Mouse (Mus musculus): ENCODE data around the gene Zfp1. TPM values are rescaled to one million over a fixed set of nuclear protein-coding genes. Genes with fewer than 3 reads are reported as not detected.

Zfp1 gene
- 20.4 and 21.2 TPM in 2 replicates for polyA plus RNA-seq (2015; fragmentation: Nextera tagmentation; extraction: Ambion mirVana)

DNA sequence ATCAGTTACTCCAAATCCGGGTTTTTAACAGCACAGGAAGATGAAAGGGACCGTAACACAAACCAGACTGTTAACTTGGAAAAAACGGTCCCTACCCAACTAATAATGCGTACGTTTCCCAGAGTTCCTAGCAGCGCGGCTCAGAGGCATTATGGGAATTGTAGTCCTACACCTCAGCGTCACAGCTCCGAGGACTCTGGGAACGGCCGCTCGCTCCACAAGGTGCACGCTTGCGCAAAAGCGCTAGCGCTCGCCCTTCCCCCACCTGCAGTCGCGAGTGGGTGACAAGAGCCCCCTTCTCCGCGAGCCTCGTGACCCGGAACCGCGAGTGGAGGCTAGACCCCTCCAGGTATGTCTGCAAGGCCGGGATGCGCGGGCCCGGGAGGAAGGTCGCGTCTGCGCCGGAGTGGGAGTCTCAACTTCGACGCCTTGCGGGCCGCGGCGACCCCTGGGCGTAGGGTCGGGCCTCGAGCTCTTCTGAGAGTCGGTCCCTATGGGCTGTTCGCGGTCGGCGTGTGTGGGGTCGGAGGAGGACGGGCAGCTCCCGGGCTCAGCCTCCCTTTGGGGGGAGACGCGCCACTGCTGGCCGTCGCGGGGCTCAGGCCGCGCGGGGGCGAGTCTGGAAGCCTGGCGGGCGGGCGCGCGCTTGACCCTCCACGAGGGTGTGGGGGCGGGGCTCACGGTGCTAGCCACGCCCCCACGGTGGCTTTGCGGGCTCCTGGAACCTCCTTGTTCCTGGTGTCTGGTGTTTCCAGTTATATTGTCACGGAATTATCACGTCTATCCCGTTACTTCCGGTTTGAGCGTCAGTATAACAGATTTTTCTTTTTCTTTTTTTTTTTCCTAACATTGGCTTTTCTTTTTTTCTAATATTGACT, at the start of gene Zfp1:
Gene Zfp1 (plus strand): TSS at position 138 of the 878 bp plus-strand sequence.
- Histone ChIP-seq H3K4me3 (replicated peaks) (peak within 1 kb of the TSS; percentile 89), H3K4me2 (peak within 1 kb of the TSS; percentile 73), H3K36me3 (no peaks in the 10 kb centered on the region), H3K27ac (peak within 1 kb of the TSS; percentile 96), H3K9me3 (replicated peaks) (no peaks in the 10 kb centered on the region), H3K27me3 (no peaks in the 10 kb centered on the region), H3K9ac (peak within 1 kb of the TSS; percentile 94), H3K4me1 (peaks cover 14% of the 10 kb centered on the region)
- ATAC-seq (replicated peaks; ENCODE audit: low FRiP score): peak; percentile 98
- under 1% methylated on average over 75 of the region's 75 CpGs for WGBS

GRCm38 (mm10) chr8:111594044-111594840, 49.0 kb upstream of the Zfp1 start:
- Histone ChIP-seq H3K27me3 (no peaks in the 10 kb centered on the region), H3K36me3 (no peaks in the 10 kb centered on the region), H3K4me1 (peaks cover 60% of the 10 kb centered on the region), H3K27ac (0 out of 2 replicates have a peak overlapping the region, but pooled peaks have one; percentile 89), H3K9ac (no peak overlapping the region), H3K4me3 (replicated peaks) (no peak overlapping the region), H3K4me2 (no peak overlapping the region), H3K9me3 (replicated peaks) (no peaks in the 10 kb centered on the region)
- ATAC-seq (replicated peaks; ENCODE audit: low FRiP score): no peak
- WGBS: 86% methylated on average over 3 of the region's 3 CpGs

DNA sequence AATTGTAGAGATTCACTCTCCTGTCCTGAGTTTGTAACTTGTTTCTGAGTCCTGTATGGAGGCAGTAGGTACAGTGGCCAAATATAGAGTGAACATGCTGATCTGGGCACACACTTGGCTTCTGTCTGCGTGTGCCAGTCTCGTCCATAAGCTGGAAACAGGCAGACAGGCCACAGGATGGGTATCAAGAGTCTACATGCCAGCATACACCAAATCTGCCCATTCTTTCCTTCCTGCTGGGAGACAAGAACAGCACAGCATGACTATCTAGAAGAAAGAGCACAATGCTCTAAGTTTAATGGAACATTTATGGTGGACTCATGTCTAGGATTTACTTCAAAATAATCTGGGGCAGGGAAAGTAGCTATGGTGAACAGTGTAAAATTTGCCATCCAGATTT, 48.2 kb upstream of the Zfp1 start:
- 92% methylated on average over 2 of the region's 2 CpGs for WGBS
- no peak overlapping the region for H3K4me3 ChIP-seq (replicated peaks)
- no peaks in the 10 kb centered on the region for H3K9me3 ChIP-seq (replicated peaks)
- no peaks in the 10 kb centered on the region for H3K27me3 ChIP-seq
- peaks cover 65% of the 10 kb centered on the region for H3K4me1 ChIP-seq
- no peak overlapping the region for H3K9ac ChIP-seq
- no peak overlapping the region for H3K4me2 ChIP-seq
- H3K36me3 ChIP-seq: no peaks in the 10 kb centered on the region
- peak overlapping the region; percentile 89; the same call in 1 of the 2 replicates for H3K27ac ChIP-seq
- no peak for ATAC-seq (replicated peaks; ENCODE audit: low FRiP score)

DNA sequence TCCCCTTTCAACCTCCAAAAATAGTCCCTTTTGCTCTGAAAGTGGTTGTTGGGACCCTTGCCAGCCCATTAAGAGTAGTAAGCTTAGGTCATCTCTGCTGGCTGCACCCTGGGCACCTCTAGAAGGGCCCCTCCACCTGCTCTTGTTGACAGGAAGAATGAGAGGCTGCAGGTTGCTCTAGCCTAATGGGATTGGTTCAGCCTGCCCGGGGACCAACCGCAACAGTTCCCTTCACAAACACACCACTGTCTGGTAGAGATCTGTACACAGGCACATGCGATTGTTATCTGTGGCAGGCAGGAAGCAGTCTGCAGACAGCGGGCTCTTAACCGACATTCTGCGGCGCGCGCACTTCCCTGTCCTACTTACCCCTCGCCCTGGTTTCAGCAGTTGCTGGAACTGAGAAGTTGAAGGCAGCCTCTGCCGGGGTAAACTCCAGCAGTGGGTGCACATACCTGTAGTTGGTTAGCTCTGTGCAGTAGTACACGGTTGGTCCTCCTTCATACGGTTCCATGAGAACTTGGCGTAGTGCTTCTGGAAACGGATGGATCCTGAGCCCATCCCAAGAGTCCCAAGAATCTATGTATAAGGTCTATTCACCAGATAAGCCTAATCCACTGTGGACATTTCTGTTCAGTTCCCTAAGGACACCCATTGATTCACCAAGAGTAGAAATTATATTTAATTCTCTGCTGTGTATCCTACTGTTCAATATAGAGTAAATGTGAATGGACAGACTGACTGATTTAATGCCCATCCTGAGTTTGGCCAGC, 47.3 kb upstream of the Zfp1 start:
- Histone ChIP-seq H3K4me2 (peak overlapping the region; percentile 5; the same call in 1 of the 2 replicates), H3K27me3 (no peaks in the 10 kb centered on the region), H3K9ac (no peak overlapping the region), H3K9me3 (replicated peaks) (no peaks in the 10 kb centered on the region), H3K36me3 (no peaks in the 10 kb centered on the region), H3K27ac (peak overlapping the region; percentile 89), H3K4me1 (peaks cover 66% of the 10 kb centered on the region), H3K4me3 (replicated peaks) (no peak overlapping the region)
- WGBS: 71% methylated on average over 15 of the region's 15 CpGs
- peak; percentile 59 for ATAC-seq (replicated peaks; ENCODE audit: low FRiP score)

- 51% methylated on average over 3 of the region's 3 CpGs for WGBS
- 0 out of 2 replicates have a peak overlapping the region, but pooled peaks have one; percentile 28 for H3K4me2 ChIP-seq
- no peaks in the 10 kb centered on the region for H3K27me3 ChIP-seq
- peaks cover 66% of the 10 kb centered on the region for H3K4me1 ChIP-seq
- H3K4me3 ChIP-seq (replicated peaks): no peak overlapping the region
- H3K9ac ChIP-seq: no peak overlapping the region
- H3K36me3 ChIP-seq: no peaks in the 10 kb centered on the region
- no peak for ATAC-seq (replicated peaks; ENCODE audit: low FRiP score)
- H3K9me3 ChIP-seq (replicated peaks): no peaks in the 10 kb centered on the region
- H3K27ac ChIP-seq: peak overlapping the region; percentile 89
Observed at GRCm38 (mm10) chr8:111596485-111596821, 46.7 kb upstream of the Zfp1 start.

GRCm38 (mm10) chr8:111597310-111597709, 45.9 kb upstream of the Zfp1 start:
- no peaks in the 10 kb centered on the region for H3K27me3 ChIP-seq
- H3K9ac ChIP-seq: no peak overlapping the region
- H3K9me3 ChIP-seq (replicated peaks): no peaks in the 10 kb centered on the region
- H3K36me3 ChIP-seq: no peaks in the 10 kb centered on the region
- H3K4me3 ChIP-seq (replicated peaks): no peak overlapping the region
- peaks cover 66% of the 10 kb centered on the region for H3K4me1 ChIP-seq
- WGBS: 5% methylated on average over 1 of the region's 1 CpGs
- H3K4me2 ChIP-seq: 0 out of 2 replicates have a peak overlapping the region, but pooled peaks have one; percentile 28
- H3K27ac ChIP-seq: peak overlapping the region; percentile 89
- ATAC-seq (replicated peaks; ENCODE audit: low FRiP score): peak; percentile 84

GRCm38 (mm10) chr8:111599707-111600444, 43.3 kb upstream of the Zfp1 start:
- ATAC-seq (replicated peaks; ENCODE audit: low FRiP score): no peak
- H3K4me2 ChIP-seq: no peak overlapping the region
- H3K4me3 ChIP-seq (replicated peaks): no peak overlapping the region
- H3K9ac ChIP-seq: no peak overlapping the region
- 0 out of 2 replicates have a peak, but pooled peaks cover 4% of the 10 kb centered on the region for H3K36me3 ChIP-seq
- H3K4me1 ChIP-seq: peaks cover 47% of the 10 kb centered on the region
- H3K27ac ChIP-seq: 0 out of 2 replicates have a peak overlapping the region, but pooled peaks have one; percentile 11
- no peaks in the 10 kb centered on the region for H3K27me3 ChIP-seq
- 59% methylated on average over 9 of the region's 9 CpGs for WGBS
- no peaks in the 10 kb centered on the region for H3K9me3 ChIP-seq (replicated peaks)

DNA sequence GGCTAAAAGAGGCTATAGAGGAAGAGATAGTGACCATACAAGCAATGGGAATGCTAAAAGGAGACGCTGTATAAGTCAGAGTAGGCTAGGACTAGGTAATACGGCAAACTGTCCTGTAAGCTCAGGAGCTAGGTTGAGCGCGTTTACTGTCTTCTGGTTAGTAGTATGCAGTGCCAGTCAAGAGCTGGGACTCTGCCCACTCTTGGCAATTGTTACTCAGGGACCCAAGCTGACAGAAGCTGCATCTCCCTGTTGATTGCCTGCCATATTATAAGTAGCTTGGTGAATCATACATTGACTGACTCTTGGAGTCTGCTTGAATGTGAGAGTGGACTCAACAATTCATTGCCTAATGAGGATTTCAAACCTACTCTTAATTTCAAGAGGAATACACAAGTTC, 41.2 kb upstream of the Zfp1 start:
- ATAC-seq (replicated peaks; ENCODE audit: low FRiP score): no peak
- H3K9me3 ChIP-seq (replicated peaks): no peaks in the 10 kb centered on the region
- no peak overlapping the region for H3K4me2 ChIP-seq
- 0 out of 2 replicates have a peak, but pooled peaks cover 4% of the 10 kb centered on the region for H3K36me3 ChIP-seq
- no peak overlapping the region for H3K4me3 ChIP-seq (replicated peaks)
- H3K9ac ChIP-seq: no peak overlapping the region
- H3K27ac ChIP-seq: no peak overlapping the region
- peaks cover 34% of the 10 kb centered on the region for H3K4me1 ChIP-seq
- WGBS: 97% methylated on average over 4 of the region's 4 CpGs
- no peaks in the 10 kb centered on the region for H3K27me3 ChIP-seq

DNA sequence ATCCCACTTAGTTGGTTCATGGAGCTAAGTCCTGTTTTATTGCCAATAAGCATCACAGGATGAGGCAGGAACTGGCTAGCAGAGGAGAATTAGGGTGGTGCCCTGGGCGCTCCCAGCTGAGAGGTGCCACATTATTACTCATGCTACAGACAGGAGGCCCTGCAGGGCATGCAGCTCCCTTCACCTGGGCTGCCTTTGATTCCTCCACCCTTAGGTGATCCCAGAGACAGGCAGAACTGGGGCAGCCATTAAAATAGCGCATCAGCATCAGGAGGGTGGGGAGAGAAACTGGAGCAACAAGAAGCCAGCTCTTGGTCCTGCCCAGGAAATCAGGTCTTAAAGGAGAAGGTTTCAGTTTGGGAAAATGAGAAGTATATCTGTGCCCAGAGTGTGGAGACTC, 38.2 kb upstream of the Zfp1 start:
- no peak for ATAC-seq (replicated peaks; ENCODE audit: low FRiP score)
- Histone ChIP-seq H3K4me2 (no peak overlapping the region), H3K9me3 (replicated peaks) (no peaks in the 10 kb centered on the region), H3K27ac (no peak overlapping the region), H3K4me1 (peaks cover 17% of the 10 kb centered on the region), H3K27me3 (no peaks in the 10 kb centered on the region), H3K9ac (no peak overlapping the region), H3K4me3 (replicated peaks) (no peak overlapping the region), H3K36me3 (0 out of 2 replicates have a peak, but pooled peaks cover 4% of the 10 kb centered on the region)
- WGBS: 77% methylated on average over 2 of the region's 2 CpGs

- Histone ChIP-seq H3K36me3 (peaks cover 8% of the 10 kb centered on the region; the same call in 1 of the 2 replicates), H3K9ac (no peak overlapping the region), H3K4me2 (no peak overlapping the region), H3K27me3 (no peaks in the 10 kb centered on the region), H3K27ac (no peak overlapping the region), H3K9me3 (replicated peaks) (no peaks in the 10 kb centered on the region), H3K4me3 (replicated peaks) (no peak overlapping the region), H3K4me1 (peaks cover 15% of the 10 kb centered on the region)
- no peak for ATAC-seq (replicated peaks; ENCODE audit: low FRiP score)
- 68% methylated on average over 9 of the region's 9 CpGs for WGBS
Observed at GRCm38 (mm10) chr8:111606961-111607360, 36.2 kb upstream of the Zfp1 start.

DNA sequence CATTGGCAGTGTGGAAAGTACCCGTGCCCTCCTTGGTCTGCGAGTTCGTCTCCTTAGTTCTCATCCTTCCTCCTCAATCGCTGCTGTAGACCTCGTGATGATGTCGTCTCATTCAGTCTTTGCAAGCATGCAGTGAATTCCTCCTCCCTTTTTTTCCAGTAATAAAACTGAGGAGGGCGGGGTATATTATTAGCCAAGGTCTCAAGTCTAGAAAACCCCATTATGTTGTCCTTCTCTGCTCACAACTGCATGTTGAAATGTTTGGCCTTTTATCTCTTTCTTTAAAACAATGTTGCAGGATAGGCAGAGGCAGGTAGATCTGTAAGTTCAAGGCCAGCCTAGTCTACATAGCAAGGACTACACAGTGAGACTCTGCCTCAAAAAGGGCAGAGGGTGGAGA, 35.8 kb upstream of the Zfp1 start:
- no peak for ATAC-seq (replicated peaks; ENCODE audit: low FRiP score)
- Histone ChIP-seq H3K4me3 (replicated peaks) (no peak overlapping the region), H3K27me3 (no peaks in the 10 kb centered on the region), H3K4me1 (peaks cover 15% of the 10 kb centered on the region), H3K36me3 (peaks cover 8% of the 10 kb centered on the region; the same call in 1 of the 2 replicates), H3K9me3 (replicated peaks) (no peaks in the 10 kb centered on the region), H3K4me2 (no peak overlapping the region), H3K27ac (no peak overlapping the region), H3K9ac (no peak overlapping the region)
- 88% methylated on average over 7 of the region's 7 CpGs for WGBS

Measured in kidney, embryonic 15.5 days (tissue).